ENCODE assay signal across 1 mouse cellular context in the genomic region with DNA sequence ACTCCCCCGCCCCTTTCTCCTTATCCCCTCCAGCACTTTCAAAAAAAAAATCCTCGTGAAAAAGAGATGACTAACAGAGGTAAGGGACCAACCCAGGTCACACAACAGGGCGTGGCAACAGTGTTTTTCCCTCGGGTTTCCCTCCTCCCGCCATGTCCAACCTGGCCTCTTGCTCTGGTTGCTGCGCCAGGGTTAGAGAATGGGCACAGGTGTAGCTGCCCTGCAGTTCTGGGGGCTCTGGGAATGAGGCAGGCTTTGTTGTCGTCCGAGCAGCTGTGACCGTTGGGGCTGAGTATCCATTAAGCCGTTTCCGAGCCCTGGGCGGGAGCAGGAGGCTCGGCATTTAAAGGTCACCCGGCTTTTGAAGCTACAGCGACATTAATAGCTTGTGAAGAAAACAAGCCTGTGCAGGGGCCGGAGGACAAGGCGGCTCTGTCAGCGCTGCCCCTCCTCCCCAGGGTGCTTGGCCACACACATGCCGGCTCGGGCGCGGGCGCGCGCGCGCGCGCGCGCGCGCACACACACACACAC.
TF ChIP-seq lines count a peak whose summit lies in the region.

No protein-coding gene starts in this region.

TF ChIP-seq in CH12.LX, 34 proteins besides CTCF, POLR2A, EP300 and RAD21:
- TF ChIP-seq CHD2 (IDR thresholded peaks at IDR 0.05; ENCODE audit: low read length): no peak
- no peak for TF ChIP-seq HCFC1 (IDR thresholded peaks at IDR 0.05; ENCODE audit: low read depth, low read length)
- no peak for TF ChIP-seq PAX5 (IDR thresholded peaks at IDR 0.05; ENCODE audit: low read length)
- 0 out of 2 replicates have a peak, but pooled peaks have one; percentile 59 for TF ChIP-seq MAZ (IDR thresholded peaks at IDR 0.05; ENCODE audit: low read depth, low read length)
- 0 out of 2 replicates have a peak, but pooled peaks have one; percentile 36 for TF ChIP-seq TCF12 (IDR thresholded peaks at IDR 0.05; ENCODE audit: low read depth, low read length)
- no peak for TF ChIP-seq E2F4 (IDR thresholded peaks at IDR 0.05; ENCODE audit: insufficient replicate concordance, low read depth, low read length)
- TF ChIP-seq IRF4 (IDR thresholded peaks at IDR 0.05; ENCODE audit: low read depth, low read length): 0 out of 2 replicates have a peak, but pooled peaks have one; percentile 38
- TF ChIP-seq USF2 (conservative IDR thresholded peaks at IDR 0.05; ENCODE audit: low read depth, low read length): no peak
- TF ChIP-seq JUND (conservative IDR thresholded peaks at IDR 0.05; ENCODE audit: low read depth, low read length): no peak
- TF ChIP-seq SMC3 (IDR thresholded peaks at IDR 0.05; ENCODE audit: low read depth, low read length): no peak
- TF ChIP-seq BHLHE40 (IDR thresholded peaks at IDR 0.05; ENCODE audit: low read depth, low read length): 0 out of 2 replicates have a peak, but pooled peaks have one; percentile 4
- no peak for TF ChIP-seq MXI1 (IDR thresholded peaks at IDR 0.05; ENCODE audit: low read depth, low read length)
